Mouse (Mus musculus): ENCODE data around the gene Kif21b. TPM values are rescaled to one million over a fixed set of nuclear protein-coding genes. Genes with fewer than 3 reads are reported as not detected.

Kif21b gene
- polyA plus RNA-seq, 1 experiment = 16.8 TPM

- no peaks in the 10 kb centered on the region for H3K27me3 ChIP-seq (ENCODE audit: control insufficient read depth, insufficient read depth, insufficient read length)
- peak overlapping the region; percentile 5 for H3K4me3 ChIP-seq
- TF ChIP-seq MYOD1 (IDR thresholded peaks at IDR 0.05; ENCODE audit: control insufficient read depth in 1 of 3, insufficient read length in 2 of 3, low read depth in 2 of 3) (peak in 2 of 3 experiments; percentile 49 to 53), TCF3 (IDR thresholded peaks at IDR 0.05; ENCODE audit: insufficient read length, low read depth) (peak; percentile 11), E2F4 (IDR thresholded peaks at IDR 0.05; ENCODE audit: insufficient read depth) (no peak), REST (IDR thresholded peaks at IDR 0.05; ENCODE audit: insufficient read depth, insufficient read length) (no peak), MYOG (IDR thresholded peaks at IDR 0.05; ENCODE audit: control insufficient read depth in 1 of 3, insufficient read depth in 1 of 3, insufficient read length in 2 of 3, low read depth in 2 of 3) (peak in 2 of 3 experiments; percentile 65 to 68)
- H3K79me2 ChIP-seq (ENCODE audit: control insufficient read depth, insufficient read depth) = peaks cover 57% of the 10 kb centered on the region
- peak overlapping the region; percentile 91 for H3K4me2 ChIP-seq (ENCODE audit: low read depth)
- no peak overlapping the region for H3ac ChIP-seq (ENCODE audit: control insufficient read depth, insufficient read length)
- no peaks in the 10 kb centered on the region for H3K36me3 ChIP-seq (ENCODE audit: control insufficient read depth, insufficient read depth)
These were observed 6.4 kb downstream of the Kif21b start for GRCm38 (mm10) chr1:136137575-136137974.

- no peaks in the 10 kb centered on the region for H3K36me3 ChIP-seq (ENCODE audit: control insufficient read depth, insufficient read depth)
- no peak overlapping the region for H3K4me3 ChIP-seq
- H3ac ChIP-seq (ENCODE audit: control insufficient read depth, insufficient read length) = no peak overlapping the region
- peak overlapping the region; percentile 89 for H3K4me2 ChIP-seq (ENCODE audit: low read depth)
- no peak for TF ChIP-seq CEBPB (IDR thresholded peaks at IDR 0.05; ENCODE audit: insufficient read depth, poor library complexity, severe bottlenecking)
- peak in 2 of 3 experiments; percentile 80 to 81 for TF ChIP-seq MYOD1 (IDR thresholded peaks at IDR 0.05; ENCODE audit: control insufficient read depth in 1 of 3, insufficient read length in 2 of 3, low read depth in 2 of 3)
- TF ChIP-seq MYOG (IDR thresholded peaks at IDR 0.05; ENCODE audit: control insufficient read depth in 1 of 3, insufficient read depth in 1 of 3, insufficient read length in 2 of 3, low read depth in 2 of 3) = peak in 2 of 3 experiments; percentile 59 to 81
- TF ChIP-seq TCF12 (IDR thresholded peaks at IDR 0.05; ENCODE audit: insufficient read depth, poor library complexity, severe bottlenecking) = peak; percentile 13
- TF ChIP-seq POLR2A (IDR thresholded peaks at IDR 0.05; ENCODE audit: insufficient read length, low read depth) = no peak
- H3K27me3 ChIP-seq (ENCODE audit: control insufficient read depth, insufficient read depth, insufficient read length) = no peaks in the 10 kb centered on the region
- H3K79me2 ChIP-seq (ENCODE audit: control insufficient read depth, insufficient read depth) = peaks cover 49% of the 10 kb centered on the region
These were observed 7.1 kb downstream of the Kif21b start for GRCm38 (mm10) chr1:136138191-136138830.

- peak overlapping the region; percentile 89 for H3K4me2 ChIP-seq (ENCODE audit: low read depth)
- peak overlapping the region; percentile 6 for H3ac ChIP-seq (ENCODE audit: control insufficient read depth, insufficient read length)
- peaks cover 33% of the 10 kb centered on the region for H3K79me2 ChIP-seq (ENCODE audit: control insufficient read depth, insufficient read depth)
- no peaks in the 10 kb centered on the region for H3K27me3 ChIP-seq (ENCODE audit: control insufficient read depth, insufficient read depth, insufficient read length)
- TF ChIP-seq POLR2AphosphoS2 (IDR thresholded peaks at IDR 0.05; ENCODE audit: insufficient read length, low read depth) = peak; percentile 69
- TF ChIP-seq TCF12 (IDR thresholded peaks at IDR 0.05; ENCODE audit: insufficient read depth, poor library complexity, severe bottlenecking) = no peak
- no peak for TF ChIP-seq REST (IDR thresholded peaks at IDR 0.05; ENCODE audit: insufficient read depth, insufficient read length)
- TF ChIP-seq POLR2A (IDR thresholded peaks at IDR 0.05; ENCODE audit: insufficient read length, low read depth) = peak; percentile 79
- no peak for TF ChIP-seq SRF (IDR thresholded peaks at IDR 0.05; ENCODE audit: control insufficient read depth, insufficient read length, low read depth)
- no peak for TF ChIP-seq MAX (IDR thresholded peaks at IDR 0.05; ENCODE audit: low read depth)
- no peak for TF ChIP-seq TCF3 (IDR thresholded peaks at IDR 0.05; ENCODE audit: insufficient read length, low read depth)
- TF ChIP-seq MYOD1 (IDR thresholded peaks at IDR 0.05; ENCODE audit: control insufficient read depth in 1 of 3, insufficient read length in 2 of 3, low read depth in 2 of 3) = peak in 1 of 3 experiments; percentile 7
- TF ChIP-seq E2F4 (IDR thresholded peaks at IDR 0.05; ENCODE audit: insufficient read depth) = no peak
- H3K36me3 ChIP-seq (ENCODE audit: control insufficient read depth, insufficient read depth) = no peaks in the 10 kb centered on the region
- peak overlapping the region; percentile 23 for H3K4me3 ChIP-seq
These were observed 8.9 kb downstream of the Kif21b start for GRCm38 (mm10) chr1:136139990-136140640.

- TF ChIP-seq REST (IDR thresholded peaks at IDR 0.05; ENCODE audit: insufficient read depth, insufficient read length) (no peak), CEBPB (IDR thresholded peaks at IDR 0.05; ENCODE audit: insufficient read depth, poor library complexity, severe bottlenecking) (no peak), TCF12 (IDR thresholded peaks at IDR 0.05; ENCODE audit: insufficient read depth, poor library complexity, severe bottlenecking) (no peak), POLR2A (IDR thresholded peaks at IDR 0.05; ENCODE audit: insufficient read length, low read depth) (no peak), MYOD1 (IDR thresholded peaks at IDR 0.05; ENCODE audit: control insufficient read depth in 1 of 3, insufficient read length in 2 of 3, low read depth in 2 of 3) (no peak), USF1 (IDR thresholded peaks at IDR 0.05; ENCODE audit: low read depth) (peak; percentile 34)
- Histone ChIP-seq H3ac (ENCODE audit: control insufficient read depth, insufficient read length) (no peak overlapping the region), H3K79me2 (ENCODE audit: control insufficient read depth, insufficient read depth) (peaks cover 29% of the 10 kb centered on the region), H3K27me3 (ENCODE audit: control insufficient read depth, insufficient read depth, insufficient read length) (no peaks in the 10 kb centered on the region), H3K36me3 (ENCODE audit: control insufficient read depth, insufficient read depth) (no peaks in the 10 kb centered on the region), H3K4me3 (no peak overlapping the region), H3K4me2 (ENCODE audit: low read depth) (peak overlapping the region; percentile 22)
These were observed 10.2 kb downstream of the Kif21b start for GRCm38 (mm10) chr1:136141176-136141950.

- H3ac ChIP-seq (ENCODE audit: control insufficient read depth, insufficient read length) = no peak overlapping the region
- H3K36me3 ChIP-seq (ENCODE audit: control insufficient read depth, insufficient read depth) = no peaks in the 10 kb centered on the region
- peaks cover 29% of the 10 kb centered on the region for H3K79me2 ChIP-seq (ENCODE audit: control insufficient read depth, insufficient read depth)
- H3K4me2 ChIP-seq (ENCODE audit: low read depth) = no peak overlapping the region
- H3K27me3 ChIP-seq (ENCODE audit: control insufficient read depth, insufficient read depth, insufficient read length) = no peaks in the 10 kb centered on the region
- no peak for TF ChIP-seq MYOD1 (IDR thresholded peaks at IDR 0.05; ENCODE audit: control insufficient read depth in 1 of 3, insufficient read length in 2 of 3, low read depth in 2 of 3)
- peak; percentile 42 for TF ChIP-seq USF1 (IDR thresholded peaks at IDR 0.05; ENCODE audit: low read depth)
- TF ChIP-seq TCF12 (IDR thresholded peaks at IDR 0.05; ENCODE audit: insufficient read depth, poor library complexity, severe bottlenecking) = no peak
- H3K4me3 ChIP-seq = no peak overlapping the region
These were observed 11.1 kb downstream of the Kif21b start for GRCm38 (mm10) chr1:136142336-136142735.

Data from myocyte (in vitro differentiated cells).